Mouse (Mus musculus): Measurements from ENCODE around the gene Ppp2r1b.

The Ppp2r1b gene

GRCm38 (mm10) chr9:50873210-50873609 is 28.1 kb downstream of the Ppp2r1b start:
- no peak for DNase-seq

DNA sequence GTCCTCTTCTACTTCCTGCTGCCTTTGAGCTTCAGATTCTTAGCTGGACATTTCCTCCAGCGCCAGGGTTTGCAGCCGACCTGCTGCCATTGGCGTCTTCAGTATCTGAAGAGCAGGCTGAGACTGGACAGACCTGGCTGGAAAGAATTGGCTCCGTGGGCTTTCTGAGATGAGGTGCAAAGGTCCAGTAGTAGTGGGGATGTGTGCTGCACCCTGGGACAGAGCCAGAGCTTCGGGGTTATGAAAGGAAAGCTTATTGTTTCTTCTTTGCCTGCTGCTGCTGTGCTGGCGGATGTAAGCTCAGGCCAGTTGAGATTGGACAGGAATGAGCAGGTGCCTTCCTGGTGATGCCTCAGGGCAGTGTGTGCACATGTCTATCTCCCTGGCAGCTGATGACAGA is 28.9 kb downstream of the Ppp2r1b start:
- DNase-seq, result no peak

- no peak for DNase-seq
Measured at GRCm38 (mm10) chr9:50875470-50875869, 30.4 kb downstream of the Ppp2r1b start.

DNA sequence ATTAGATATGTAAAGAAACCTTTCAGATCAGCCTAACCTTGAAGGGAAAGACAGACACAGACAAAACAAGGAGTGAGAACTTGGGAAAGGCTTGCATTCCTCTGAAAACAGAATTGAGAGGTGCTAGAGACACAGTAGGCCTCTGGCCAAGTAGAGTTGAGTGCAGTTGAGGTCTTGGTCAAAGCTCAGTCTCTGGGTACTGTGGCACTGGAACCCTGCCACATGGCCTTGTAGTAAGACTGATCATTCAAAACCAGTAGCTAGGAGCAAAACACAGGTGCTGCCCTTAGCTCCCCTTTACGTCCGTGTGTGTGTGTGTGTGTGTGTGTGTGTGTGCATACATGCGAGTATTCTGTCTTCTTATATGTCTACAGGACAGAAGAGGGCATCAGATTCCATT is 31.2 kb downstream of the Ppp2r1b start:
- DNase-seq, result peak; percentile 61

DNA sequence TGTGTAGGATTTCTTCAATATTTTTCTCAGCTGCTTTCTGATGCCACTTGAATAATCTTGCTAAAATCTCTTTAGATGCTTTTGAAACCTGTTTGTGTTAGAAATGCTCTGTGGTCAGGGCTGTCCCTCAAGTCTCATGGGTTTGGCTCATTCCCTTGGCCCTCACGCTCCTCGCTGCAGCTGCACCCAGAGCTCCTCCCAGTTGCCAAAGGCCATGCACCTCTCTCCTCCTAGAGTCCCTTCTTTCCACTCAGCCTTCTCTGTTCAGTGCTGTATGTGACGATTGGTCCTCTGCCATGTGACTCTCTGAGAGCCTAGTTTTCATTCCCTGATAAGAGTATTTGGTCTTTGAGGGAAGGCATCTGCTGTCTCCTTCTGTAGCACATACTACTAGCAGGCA is 32.3 kb downstream of the Ppp2r1b start:
- no peak for DNase-seq

DNA sequence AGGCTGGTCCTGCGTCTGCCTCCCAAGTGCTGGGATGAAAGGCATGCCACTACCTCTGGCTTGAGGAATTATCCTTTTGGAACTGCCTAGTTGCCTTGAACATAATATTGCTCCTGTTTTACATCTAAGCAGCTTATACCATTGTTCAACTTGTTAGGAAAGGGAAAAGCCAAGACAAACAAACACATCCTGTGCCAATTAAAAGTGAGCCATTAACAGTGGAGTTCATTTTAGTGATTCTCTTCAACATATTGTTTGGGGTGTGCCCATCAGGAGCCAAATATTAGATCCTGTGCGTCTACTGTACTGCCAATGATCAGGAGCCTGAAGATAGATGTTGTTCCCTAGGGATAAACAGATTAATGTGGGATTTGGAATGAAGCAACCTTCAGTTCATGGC is 37.1 kb downstream of the Ppp2r1b start:
- DNase-seq, result no peak

- no peak for DNase-seq
Measured at GRCm38 (mm10) chr9:50884093-50884492, 39.0 kb downstream of the Ppp2r1b start.

DNA sequence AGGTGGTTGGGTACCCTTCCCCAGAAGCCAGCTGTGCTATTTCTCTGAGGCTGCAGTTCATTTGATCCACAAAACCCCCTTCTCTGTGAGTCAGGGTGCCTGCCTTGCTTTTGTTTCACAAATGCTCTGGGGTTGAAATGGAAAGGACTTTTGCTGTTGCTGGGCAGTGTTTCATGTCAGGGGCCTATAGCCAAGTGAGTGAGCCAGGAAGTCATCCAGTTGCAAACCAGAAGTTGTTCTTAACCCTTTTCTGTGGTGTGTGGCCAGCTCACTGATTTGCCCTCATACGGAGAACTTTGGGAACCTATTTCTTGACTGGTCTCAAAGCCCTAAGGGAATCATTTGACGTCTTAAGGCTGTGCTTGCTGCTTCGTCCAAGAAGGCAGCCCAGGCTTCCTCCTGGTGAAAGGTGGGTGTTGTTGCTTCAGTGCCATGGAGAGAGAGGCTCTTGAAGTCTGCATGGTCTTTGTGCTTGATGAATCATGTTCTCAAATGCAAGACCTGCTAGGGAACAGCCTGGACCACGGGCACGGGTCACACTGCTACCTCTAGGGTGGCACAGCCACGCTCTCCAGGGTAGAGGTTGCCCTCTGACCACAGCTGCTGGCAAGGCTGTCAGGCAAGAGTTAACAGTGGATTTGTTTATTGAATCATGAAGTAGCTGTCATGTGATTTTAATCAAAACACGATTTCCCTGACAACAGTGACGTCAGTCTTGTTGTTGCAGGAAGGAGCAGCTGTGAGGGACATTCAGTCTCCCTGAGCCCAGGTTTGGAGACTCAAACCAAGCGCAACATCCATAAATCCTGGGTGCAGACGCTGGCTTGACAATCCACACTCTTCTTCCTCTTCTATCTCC is 39.9 kb downstream of the Ppp2r1b start:
- peak; percentile 65 for DNase-seq

DNA sequence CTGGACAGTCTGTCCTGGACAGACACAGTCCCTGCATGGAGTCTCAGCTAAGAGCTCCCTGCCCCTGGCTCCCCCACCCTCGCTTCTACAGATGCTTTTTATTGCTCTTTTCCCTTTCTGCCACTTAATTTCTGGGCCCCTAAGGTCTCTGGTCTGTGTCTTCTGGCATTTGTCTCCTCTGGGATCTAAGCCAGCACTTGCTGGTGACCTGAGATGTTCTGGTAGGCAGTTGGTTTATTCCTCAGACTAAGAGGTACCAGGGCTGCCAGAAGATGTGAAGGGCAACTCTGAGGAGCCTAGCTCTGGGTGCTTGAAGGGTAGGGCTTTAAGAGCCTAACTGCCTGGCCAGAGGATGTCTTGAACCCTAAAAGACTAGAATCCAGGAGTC is 40.5 kb downstream of the Ppp2r1b start:
- DNase-seq, result no peak

DNA sequence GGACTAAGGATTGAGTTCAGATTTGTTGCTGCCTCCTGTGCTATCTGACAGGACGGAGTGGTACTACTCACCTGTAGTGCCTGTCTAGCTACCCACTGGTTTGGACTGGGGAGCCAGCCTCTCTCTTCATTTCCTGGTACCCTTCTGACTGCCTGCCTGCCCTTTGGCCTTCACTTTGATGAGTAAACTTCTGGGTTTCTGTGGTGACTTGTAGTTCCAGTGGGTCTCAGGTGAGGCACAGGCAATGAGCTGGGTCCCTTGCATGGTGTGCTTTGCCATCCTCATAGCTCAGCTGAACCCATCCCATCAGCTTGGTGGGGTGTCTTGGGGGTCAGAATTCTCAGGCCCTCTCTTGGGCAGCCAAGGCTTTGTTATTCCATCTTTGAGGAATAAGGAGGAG is 41.8 kb downstream of the Ppp2r1b start:
- no peak for DNase-seq

DNA sequence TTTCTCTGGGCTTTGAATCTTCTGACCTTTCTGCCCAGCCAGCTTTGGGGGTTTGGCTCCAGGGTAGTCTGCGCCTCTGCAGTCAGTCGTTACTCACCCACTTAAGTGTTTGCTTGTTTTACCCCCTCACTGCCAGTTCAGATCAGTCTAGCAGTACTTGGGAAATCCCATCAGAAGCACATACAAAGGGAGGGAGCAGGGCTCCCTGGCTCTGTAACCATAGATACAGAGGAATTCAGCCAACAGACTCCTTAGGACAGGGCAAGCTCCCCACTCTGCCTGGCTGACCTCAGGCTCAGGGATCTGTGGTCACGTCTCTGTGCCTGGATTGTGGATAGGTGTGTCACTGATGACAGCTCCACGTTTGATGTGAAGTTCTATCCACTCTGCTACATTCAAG is 42.2 kb downstream of the Ppp2r1b start:
- DNase-seq, result no peak

DNA sequence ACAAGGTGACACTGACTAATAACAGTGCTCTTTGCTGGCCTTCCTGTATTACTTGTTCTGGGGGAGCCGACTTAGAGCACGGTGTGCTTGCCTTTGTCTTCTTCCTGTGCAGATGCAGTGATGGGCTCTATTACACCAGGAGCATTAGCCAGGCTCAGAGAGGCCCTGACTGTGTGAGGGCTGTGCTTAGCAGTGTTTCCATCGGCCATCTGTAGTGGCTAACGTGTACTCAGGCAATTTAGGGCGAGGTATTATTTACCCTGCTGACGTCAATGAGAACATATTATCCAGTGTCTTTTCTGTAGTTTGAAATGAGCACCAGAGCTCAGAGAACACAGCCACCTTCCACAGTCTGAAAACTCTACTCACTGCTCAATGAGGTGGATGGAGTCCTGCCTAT is 44.1 kb downstream of the Ppp2r1b start:
- DNase-seq, result no peak

- DNase-seq, result no peak
Measured at GRCm38 (mm10) chr9:50889964-50890363, 44.9 kb downstream of the Ppp2r1b start.

- no peak for DNase-seq
Measured at GRCm38 (mm10) chr9:50890494-50891090, 45.5 kb downstream of the Ppp2r1b start.

- peak; percentile 43 for DNase-seq
Measured at GRCm38 (mm10) chr9:50893665-50894064, 48.6 kb downstream of the Ppp2r1b start.

- DNase-seq, result no peak
Measured at GRCm38 (mm10) chr9:50900026-50900920, 55.2 kb downstream of the Ppp2r1b start.

GRCm38 (mm10) chr9:50904196-50904847 is 59.2 kb downstream of the Ppp2r1b start:
- DNase-seq, result no peak

- DNase-seq, result no peak
Measured at GRCm38 (mm10) chr9:50905321-50905720, 60.2 kb downstream of the Ppp2r1b start.

DNA sequence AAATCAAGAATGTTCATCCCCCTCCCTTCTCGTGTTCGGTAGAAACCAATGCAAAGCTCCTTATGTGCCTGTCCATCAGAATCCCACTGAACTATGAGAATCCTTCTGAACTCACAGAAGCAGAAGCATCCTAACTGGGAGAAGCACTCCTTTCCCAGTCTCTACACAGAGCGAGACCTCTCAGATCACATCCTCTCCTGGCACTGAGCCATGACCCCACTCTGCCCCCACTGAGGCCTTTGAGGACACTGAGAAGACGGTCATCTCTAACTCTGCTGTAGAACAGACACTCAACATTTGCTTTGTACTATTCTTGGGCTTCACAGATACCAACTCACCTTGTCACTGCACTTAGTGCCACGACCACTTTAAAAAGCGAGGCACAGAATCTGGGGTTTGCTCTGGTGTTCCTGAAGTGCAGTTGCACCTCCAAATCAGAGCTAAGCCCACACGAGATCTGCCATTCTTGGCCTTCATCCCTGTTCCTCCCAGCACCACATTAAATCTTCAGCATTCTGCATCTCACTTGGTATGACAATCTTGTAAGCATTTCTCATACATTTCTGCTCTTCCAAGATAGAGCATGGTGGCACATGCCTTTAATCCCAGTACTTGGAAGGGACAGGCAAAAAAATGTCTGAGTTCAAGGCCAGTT is 66.9 kb downstream of the Ppp2r1b start:
- DNase-seq, result peak; percentile 36

- no peak for DNase-seq
Measured at GRCm38 (mm10) chr9:50918131-50918530, 73.0 kb downstream of the Ppp2r1b start.

GRCm38 (mm10) chr9:50919554-50919953 is 74.5 kb downstream of the Ppp2r1b start:
- no peak for DNase-seq
